Mouse (Mus musculus): ENCODE measurements at regions not wholly inside any gene's neighbourhood (a gene's known extent, or its start where the extent isn't known, plus 50 kb on each side); places are given as distances from the start of the nearest gene placed in this dataset.

DNA sequence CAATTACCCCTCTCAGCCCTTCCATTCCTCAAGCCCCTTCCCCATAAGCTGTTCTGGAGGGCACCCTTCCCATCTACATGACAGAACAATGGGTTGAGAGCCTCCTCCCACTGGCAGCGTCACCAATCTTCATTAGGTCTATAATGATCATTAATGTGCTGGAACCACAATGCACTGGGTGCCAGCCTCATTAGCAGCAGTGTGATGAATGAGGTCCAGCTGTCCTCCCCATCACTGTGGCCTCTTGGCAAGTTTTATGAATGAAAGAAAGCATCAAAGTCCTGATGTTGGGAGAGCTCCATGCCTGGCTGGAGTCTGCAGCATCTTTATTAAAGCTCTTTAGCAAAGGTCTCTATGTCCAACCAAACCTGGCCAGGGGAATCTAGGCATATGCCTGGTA lies 176.5 kb downstream of the Lpin1 start:
- no peak for TF ChIP-seq CTCF (IDR thresholded peaks at IDR 0.05 in 2 of 3, conservative IDR thresholded peaks at IDR 0.05 in 1 of 3; ENCODE audit: control insufficient read depth in 1 of 3, insufficient read depth in 1 of 3, low read depth in 2 of 3, low read length in 3 of 3, poor library complexity in 1 of 3, severe bottlenecking in 1 of 3)
- TF ChIP-seq ZC3H11A (IDR thresholded peaks at IDR 0.05; ENCODE audit: low read depth, low read length), result no peak
- TF ChIP-seq KAT2A (conservative IDR thresholded peaks at IDR 0.05; ENCODE audit: low read depth, low read length), result no peak
- TF ChIP-seq UBTF (IDR thresholded peaks at IDR 0.05; ENCODE audit: borderline replicate concordance, insufficient read depth, low read depth, low read length), result no peak
- TF ChIP-seq GATA1 (IDR thresholded peaks at IDR 0.05; ENCODE audit: low read depth, low read length), result no peak
- TF ChIP-seq HCFC1 (IDR thresholded peaks at IDR 0.05; ENCODE audit: low read depth, low read length), result no peak

Data from MEL (cell line).